Mouse (Mus musculus) gastrocnemius, postnatal 25 days (tissue): Measurements from ENCODE around the gene Gna15. TPM values are rescaled to one million over a fixed set of nuclear protein-coding genes. Genes with fewer than 3 reads are reported as not detected.
A peak's percentile ranks its signal among the peaks of the same experiment; 100 is the strongest.

Source experiments
- DNase-seq: peaks from one replicate; pipeline ENCODE4 v3.0.0; 2022
- total RNA-seq, 2 experiments: library from RNA; stranded (reverse); gene quantifications; 1 replicate in 1 of 2; 2 replicates in 1 of 2; pipeline ENCODE4 v1.2.3; 2021

The Gna15 gene
- total RNA-seq, 2 experiments from 2014 or later: 0.36 to 0.62 TPM

GRCm38 (mm10) chr10:81495151-81495550 lies 28.9 kb downstream of the Gna15 start:
- no peak for DNase-seq

GRCm38 (mm10) chr10:81494260-81495041 lies 29.6 kb downstream of the Gna15 start:
- no peak for DNase-seq

- DNase-seq: no peak
Measured at GRCm38 (mm10) chr10:81493601-81494220, 30.3 kb downstream of the Gna15 start.

- DNase-seq: no peak
Measured at GRCm38 (mm10) chr10:81492606-81493240, 31.3 kb downstream of the Gna15 start.

- no peak for DNase-seq
Measured at GRCm38 (mm10) chr10:81491018-81491417, 33.0 kb downstream of the Gna15 start.

- no peak for DNase-seq
Measured at GRCm38 (mm10) chr10:81489941-81490340, 34.1 kb downstream of the Gna15 start.

- no peak for DNase-seq
Measured at GRCm38 (mm10) chr10:81488081-81488480, 35.9 kb downstream of the Gna15 start.

- no peak for DNase-seq
Measured at GRCm38 (mm10) chr10:81486496-81486895, 37.5 kb downstream of the Gna15 start.

- no peak for DNase-seq
Measured at GRCm38 (mm10) chr10:81485479-81486018, 38.5 kb downstream of the Gna15 start.

GRCm38 (mm10) chr10:81485060-81485449 lies 39.0 kb downstream of the Gna15 start:
- DNase-seq: no peak

GRCm38 (mm10) chr10:81484441-81485059 lies 39.5 kb downstream of the Gna15 start:
- no peak for DNase-seq

- DNase-seq: no peak
Measured at GRCm38 (mm10) chr10:81483983-81484382, 40.0 kb downstream of the Gna15 start.

GRCm38 (mm10) chr10:81482533-81482889 lies 41.5 kb downstream of the Gna15 start, which contains the start of gene Celf5:
Gene Celf5, minus strand, starts transcription at chr10:81482709.
- peak; percentile 44 for DNase-seq

- no peak for DNase-seq
Measured at GRCm38 (mm10) chr10:81481605-81482532, 42.2 kb downstream of the Gna15 start.

GRCm38 (mm10) chr10:81474461-81474860 lies 49.6 kb downstream of the Gna15 start:
- no peak for DNase-seq

- DNase-seq: no peak
Measured at GRCm38 (mm10) chr10:81473003-81473451, 51.0 kb downstream of the Gna15 start.

- no peak for DNase-seq
Measured at GRCm38 (mm10) chr10:81472403-81473002, 51.5 kb downstream of the Gna15 start.

GRCm38 (mm10) chr10:81470454-81470853 lies 53.6 kb downstream of the Gna15 start:
- DNase-seq: no peak

GRCm38 (mm10) chr10:81469253-81469652 lies 54.8 kb downstream of the Gna15 start:
- no peak for DNase-seq

- no peak for DNase-seq
Measured at GRCm38 (mm10) chr10:81467670-81468235, 56.3 kb downstream of the Gna15 start.
